Mouse (Mus musculus): ENCODE data around the gene Hsf4. TPM values are rescaled to one million over a fixed set of nuclear protein-coding genes. Genes with fewer than 3 reads are reported as not detected.
"Not testable (repeated sequence)": the region's sequence is repeated elsewhere in the genome, so short reads cannot be mapped to it uniquely, and the experiment has no call there.

Hsf4 gene
- 1 to 10 TPM; 4.1 to 5.0 TPM for total RNA-seq (2021)

DNA sequence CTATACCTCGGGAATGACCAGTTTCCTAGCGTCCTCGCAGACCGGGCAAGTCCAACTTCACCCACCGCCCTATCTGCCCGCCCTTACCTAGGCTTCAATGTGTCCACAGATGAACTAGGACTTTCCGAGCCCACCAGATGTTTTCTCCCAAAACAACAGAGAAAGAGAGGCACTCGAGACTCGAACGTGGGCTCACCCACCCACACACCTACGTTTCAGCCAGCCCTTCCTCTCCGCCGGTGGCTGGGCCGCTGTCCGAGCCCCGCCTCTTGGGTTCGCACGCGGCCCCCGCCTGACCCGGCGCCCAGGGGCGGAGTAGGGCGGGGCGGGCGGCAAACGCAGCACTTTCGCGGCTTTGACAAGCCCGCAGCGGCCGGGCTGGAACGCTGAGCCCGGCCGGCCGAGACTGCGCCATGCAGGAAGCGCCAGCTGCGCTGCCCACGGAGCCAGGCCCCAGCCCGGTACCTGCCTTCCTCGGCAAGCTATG, at the start of gene Hsf4:
Hsf4 (plus strand) TSS at position 341 of the 487 bp plus-strand sequence.
- DNase-seq (ENCODE audit: extremely low spot score in 1 of 2, low spot score in 1 of 2): no peak

DNA sequence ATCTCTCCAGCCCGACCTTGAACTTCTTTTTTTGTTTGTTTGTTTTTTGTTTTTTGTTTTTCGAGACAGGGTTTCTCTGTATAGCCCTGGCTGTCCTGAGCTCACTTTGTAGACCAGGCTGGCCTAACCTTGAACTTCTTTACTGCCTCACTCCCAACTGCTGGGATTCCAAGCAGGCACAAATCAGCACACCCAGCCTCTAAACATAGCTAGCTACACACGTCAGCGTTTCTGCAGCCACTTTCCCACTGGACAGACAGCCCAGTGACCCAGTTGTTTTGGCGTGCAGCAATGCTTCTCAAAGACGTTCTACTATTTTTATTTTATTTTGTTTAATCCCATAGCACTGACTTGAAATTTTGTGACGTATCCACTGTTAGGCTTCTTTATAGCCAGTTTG, 45.8 kb upstream of the Hsf4 start:
- peak in 1 of 2 experiments; percentile 7 for DNase-seq (ENCODE audit: extremely low spot score in 1 of 2, low spot score in 1 of 2)

DNA sequence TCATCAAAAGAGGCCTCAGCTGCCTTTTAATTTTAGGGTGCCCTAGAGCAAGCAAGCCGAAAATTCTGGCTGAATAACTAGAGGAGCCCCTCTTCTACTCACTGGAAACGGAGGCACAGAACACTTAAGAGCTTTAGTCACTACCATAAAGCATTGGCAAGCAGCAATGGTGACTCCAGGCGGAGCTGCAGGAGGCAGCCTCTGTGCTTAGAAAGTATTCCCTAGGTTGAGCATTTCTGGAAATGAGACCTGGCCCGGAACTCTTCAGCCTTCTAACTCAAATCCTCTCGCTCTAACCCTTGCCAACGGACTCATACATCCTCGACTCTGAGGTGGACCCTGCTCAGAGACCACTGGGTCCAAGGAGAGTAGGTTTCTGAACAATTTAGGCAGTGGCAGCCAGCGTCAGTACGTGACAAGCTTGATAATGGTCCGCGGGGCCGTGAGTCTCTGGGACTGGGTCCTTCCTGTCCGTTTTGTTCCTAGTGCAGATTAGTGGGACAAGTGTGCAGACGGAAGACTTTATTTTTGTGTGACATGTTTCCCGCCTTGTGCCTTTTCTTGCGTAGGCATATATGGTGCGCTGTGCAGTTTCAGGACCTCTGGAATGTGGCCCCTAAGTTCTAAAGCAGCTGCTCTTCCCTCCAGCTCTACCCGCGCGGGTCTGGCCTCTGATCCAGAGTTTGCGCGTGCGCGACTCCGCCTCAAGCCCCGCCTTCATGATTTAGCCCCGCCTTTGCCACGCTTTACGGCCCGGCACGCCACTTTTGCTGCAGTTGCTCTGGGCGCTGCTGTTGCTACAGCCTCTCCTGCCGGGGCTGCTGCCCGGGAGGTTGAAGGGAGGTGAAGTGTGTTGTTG, 45.0 kb upstream of the Hsf4 start, which contains the start of gene D230025D16Rik:
D230025D16Rik (plus strand) TSS at position 733 of the 859 bp plus-strand sequence.
- peak; percentile 91 to 95 for DNase-seq (ENCODE audit: extremely low spot score in 1 of 2, low spot score in 1 of 2)

- no peak for DNase-seq (ENCODE audit: extremely low spot score in 1 of 2, low spot score in 1 of 2)
These were observed 44.4 kb upstream of the Hsf4 start for GRCm38 (mm10) chr8:105225272-105225593.

GRCm38 (mm10) chr8:105225917-105226316, 43.7 kb upstream of the Hsf4 start:
- no peak for DNase-seq (ENCODE audit: extremely low spot score in 1 of 2, low spot score in 1 of 2)

DNA sequence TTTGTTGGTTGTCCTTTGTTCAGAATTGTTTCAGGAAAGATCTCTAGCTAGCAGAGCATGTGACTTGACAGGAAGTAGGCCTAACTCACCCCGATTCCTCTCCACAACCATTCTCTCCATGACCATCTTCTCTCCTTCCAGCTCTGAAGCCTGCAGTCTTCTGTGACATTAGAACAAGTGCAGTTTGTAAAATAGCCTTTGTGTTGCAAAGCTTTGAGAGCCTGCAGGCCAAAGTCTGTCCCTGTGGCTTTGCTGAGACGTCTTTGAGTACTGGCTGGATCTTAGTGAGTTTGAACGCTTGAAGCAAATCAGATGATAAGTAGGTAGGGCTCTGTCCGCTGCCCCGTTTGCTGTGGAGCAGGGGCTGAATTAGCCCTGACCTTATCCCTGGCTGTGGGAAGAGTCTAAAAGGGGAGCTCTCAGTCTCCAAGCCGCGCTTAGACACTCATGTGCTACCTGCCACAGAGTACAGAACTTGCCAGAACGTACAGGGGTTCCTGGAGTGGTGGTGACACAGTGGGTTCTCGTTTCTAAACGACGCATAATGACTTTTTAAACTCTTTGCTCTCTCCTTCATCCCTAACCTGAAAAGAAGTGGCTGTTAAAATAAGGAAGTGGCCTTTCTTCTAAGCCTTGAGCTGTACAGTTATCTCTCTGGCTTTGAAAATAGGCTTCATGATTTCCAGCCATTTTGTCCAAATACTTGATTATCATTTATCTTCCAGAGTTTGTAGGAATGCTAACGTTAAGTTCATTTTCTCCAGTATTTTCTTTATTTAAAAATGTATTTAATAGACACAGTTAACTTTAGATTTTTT, 37.9 kb upstream of the Hsf4 start:
- no peak for DNase-seq (ENCODE audit: extremely low spot score in 1 of 2, low spot score in 1 of 2)

DNA sequence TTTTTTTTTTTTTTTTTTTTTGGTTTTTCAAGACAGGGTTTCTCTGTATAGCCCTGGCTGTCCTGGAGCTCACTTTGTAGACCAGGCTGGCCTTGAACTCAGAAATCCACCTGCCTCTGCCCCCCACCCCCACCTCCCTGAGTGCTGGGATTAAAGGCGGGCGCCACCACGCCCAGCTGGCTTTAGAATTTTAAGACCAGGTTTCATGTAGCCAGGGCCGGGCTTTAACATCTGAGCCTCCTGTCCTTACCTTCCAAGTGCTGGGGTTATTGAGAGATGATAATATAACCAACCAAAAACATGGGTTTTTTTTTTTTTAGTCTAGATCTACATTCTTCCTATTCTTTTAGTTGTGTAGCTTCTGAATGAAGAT, 37.3 kb upstream of the Hsf4 start:
- not testable (repeated sequence) for DNase-seq (ENCODE audit: extremely low spot score in 1 of 2, low spot score in 1 of 2)

DNA sequence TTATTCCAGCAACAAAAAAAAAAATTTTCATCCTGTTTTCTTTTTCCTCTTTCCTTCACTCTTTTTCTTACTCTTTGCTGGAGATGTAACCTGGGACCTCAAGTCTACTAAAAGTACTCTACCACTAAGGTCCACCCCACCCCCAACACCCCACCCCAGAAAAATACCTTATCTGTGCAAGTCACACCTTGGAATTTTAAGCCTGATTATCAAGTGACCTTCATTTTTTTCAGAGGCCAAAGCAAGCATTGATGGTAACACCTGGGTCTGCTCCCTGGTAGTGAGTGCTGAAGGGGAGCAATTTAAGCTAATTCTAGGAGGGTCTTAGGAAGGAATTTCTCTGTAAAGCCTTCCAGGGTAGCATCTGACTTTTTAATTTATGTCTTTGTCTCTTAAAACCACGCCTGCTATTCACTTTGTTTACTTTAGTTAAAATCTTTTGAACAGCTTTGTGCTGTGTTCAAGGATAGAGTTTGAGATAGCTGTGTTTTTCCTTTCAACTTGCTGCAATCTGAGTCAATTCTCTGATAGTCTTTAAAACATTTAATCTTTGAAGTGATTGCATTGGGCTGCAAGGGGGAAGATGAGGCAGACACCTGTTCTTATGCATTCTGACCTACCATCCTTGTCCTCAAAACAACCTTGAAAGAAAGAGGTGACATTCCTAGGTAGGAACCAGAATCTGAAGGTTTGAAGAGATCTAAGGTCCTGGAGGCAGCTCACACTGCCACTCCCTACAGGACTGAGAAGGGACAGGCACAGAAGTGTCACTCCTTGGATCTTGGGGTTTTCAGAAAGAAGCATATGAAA, 36.3 kb upstream of the Hsf4 start:
- DNase-seq (ENCODE audit: extremely low spot score in 1 of 2, low spot score in 1 of 2): no peak

DNA sequence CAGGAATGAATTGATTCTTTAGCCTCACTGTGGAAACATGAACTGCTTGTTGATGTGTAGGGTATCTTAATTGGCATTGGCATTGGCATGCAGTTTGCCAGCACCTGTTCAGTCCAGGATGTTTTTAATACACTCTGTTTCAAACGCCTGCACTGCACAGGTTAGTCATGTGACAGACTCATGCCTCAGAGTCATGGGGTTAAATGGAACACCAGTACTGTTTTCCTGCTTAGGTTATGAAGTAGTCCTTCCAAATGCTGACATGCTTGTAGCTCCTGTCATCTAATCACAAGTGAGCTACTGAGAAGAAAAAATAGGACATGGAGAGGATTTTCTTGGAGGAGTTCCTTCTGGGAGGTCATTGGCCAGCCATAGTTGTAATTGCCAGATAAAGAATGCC, 34.4 kb upstream of the Hsf4 start:
- no peak for DNase-seq (ENCODE audit: extremely low spot score in 1 of 2, low spot score in 1 of 2)

GRCm38 (mm10) chr8:105237442-105238142, 32.0 kb upstream of the Hsf4 start:
- no peak for DNase-seq (ENCODE audit: extremely low spot score in 1 of 2, low spot score in 1 of 2)

GRCm38 (mm10) chr8:105241016-105241415, 28.6 kb upstream of the Hsf4 start:
- DNase-seq (ENCODE audit: extremely low spot score in 1 of 2, low spot score in 1 of 2): no peak

- no peak for DNase-seq (ENCODE audit: extremely low spot score in 1 of 2, low spot score in 1 of 2)
These were observed 17.6 kb upstream of the Hsf4 start for GRCm38 (mm10) chr8:105251954-105252353.

DNA sequence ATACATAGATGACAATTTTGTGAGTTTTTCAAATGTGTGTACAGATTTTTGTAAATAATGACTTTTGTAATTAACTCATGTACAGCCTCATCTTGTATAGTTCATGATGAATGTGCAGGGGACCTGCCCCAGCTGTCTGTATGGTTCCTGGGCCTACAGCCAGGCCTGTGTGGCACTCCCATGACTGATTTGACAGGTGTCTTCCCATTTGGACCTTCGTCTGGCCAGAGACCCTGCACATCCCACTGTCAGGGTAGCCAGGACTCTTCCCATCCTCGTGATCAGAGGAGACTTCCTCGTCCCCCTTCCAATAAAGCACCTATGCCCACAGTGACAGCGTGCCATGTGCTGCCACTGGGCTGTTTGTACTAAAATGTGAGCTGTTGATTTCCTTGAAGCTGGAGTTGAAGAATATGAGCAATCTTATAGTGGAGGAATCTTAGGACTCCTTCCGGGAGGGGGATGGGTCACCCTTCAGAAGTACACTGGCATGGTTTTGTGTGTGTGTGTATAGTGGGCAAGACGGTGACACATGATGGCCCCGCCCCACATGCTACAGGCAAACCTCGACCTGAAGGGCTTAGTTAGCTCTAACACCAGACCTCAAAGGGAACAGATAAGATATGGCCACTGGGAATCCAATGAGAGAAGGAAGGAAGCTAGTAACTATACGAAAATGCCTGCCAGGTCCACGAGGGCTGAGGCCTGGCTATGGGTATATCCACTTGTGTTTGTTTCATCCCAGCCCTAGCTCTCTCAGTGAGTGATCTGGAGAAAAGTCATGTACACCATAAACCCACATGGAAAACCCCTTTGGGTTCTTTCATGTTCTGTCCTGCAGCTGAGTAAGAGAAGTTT, 16.7 kb upstream of the Hsf4 start:
- no peak for DNase-seq (ENCODE audit: extremely low spot score in 1 of 2, low spot score in 1 of 2)

- no peak for DNase-seq (ENCODE audit: extremely low spot score in 1 of 2, low spot score in 1 of 2)
These were observed 15.8 kb upstream of the Hsf4 start for GRCm38 (mm10) chr8:105253766-105254151.

GRCm38 (mm10) chr8:105254152-105254965, 15.2 kb upstream of the Hsf4 start:
- peak; percentile 83 to 92 for DNase-seq (ENCODE audit: extremely low spot score in 1 of 2, low spot score in 1 of 2)

DNA sequence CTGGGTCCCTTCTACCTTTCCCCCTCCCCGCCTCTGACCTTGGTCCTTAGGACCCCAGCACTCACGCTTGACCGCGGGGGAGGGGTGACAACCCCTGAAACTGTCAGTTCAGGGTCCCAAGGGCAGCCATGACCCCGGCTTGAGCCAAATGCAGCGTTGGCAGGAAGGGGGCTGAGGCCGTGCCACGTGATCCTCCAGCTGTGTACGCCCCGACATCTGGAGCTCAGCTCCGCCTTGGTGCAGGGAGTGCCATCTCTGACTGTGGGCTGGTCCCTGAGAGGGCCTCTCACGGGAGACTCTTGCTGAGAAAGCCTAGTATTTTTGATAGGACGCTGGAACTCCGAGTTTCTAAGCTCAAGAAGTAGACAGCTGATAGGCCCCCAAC, 14.6 kb upstream of the Hsf4 start, which contains the start of gene B3gnt9:
B3gnt9 (minus strand) TSS at position 188 of the 385 bp plus-strand sequence.
- no peak for DNase-seq (ENCODE audit: extremely low spot score in 1 of 2, low spot score in 1 of 2)

DNA sequence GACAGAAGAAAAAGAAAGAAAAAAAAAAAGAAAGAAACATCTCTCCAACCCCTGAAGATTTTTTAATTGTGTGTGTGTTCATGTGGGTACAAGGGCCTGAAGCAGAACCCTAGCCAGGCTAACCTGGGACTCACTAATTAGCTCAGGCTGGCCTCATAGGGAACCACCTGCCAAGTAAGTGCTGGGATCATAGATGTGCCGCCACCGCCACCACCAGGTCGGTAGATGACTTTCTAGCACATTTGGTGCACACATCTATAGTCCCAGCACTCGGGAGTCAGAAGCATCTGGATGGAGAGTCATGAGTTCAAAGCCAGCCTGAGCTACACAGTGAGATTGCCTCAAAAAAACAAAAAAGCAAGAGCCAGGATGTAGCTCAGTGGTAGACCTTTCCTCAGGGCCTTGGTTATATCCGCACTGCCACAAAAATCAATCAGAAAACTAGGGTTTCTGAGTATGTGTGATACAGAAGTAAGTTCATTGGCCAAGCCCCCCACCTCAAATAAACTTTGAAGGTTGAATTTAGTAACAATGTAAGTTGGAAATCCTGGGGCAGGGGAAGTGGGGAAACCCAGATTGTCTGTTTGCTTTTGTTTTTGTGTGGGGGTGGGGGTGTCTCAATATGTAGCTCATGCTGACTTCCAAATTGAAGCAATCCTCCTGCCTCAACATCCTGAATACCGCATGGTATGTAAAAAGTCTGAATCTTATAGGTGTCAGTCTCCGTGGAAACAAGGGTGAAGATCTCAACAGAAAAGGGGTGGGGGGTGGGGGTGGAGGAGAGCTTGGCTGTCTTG, 12.1 kb upstream of the Hsf4 start:
- no peak for DNase-seq (ENCODE audit: extremely low spot score in 1 of 2, low spot score in 1 of 2)
